Mouse (Mus musculus) G1E (cell line): Measurements from ENCODE around the gene Clba1. TPM values are rescaled to one million over a fixed set of nuclear protein-coding genes. Genes with fewer than 3 reads are reported as not detected.

Experiments used
- ATAC-seq: 2 replicates; pipeline ENCODE4 v1.8.0; 2016; ENCODE audit warnings: mild to moderate bottlenecking; ENCODE audit not compliant: insufficient number of reproducible peaks, poor library complexity, low FRiP score, severe bottlenecking; ENCODE audit errors: extremely low read depth
- DNase-seq: peaks from one replicate; pipeline ENCODE4 v3.0.0; 2012; ENCODE audit warnings: low spot score
- H3K27me3 ChIP-seq: 2 replicates; pipeline ENCODE4 v1.6.1; 2012; ENCODE audit warnings: mild to moderate bottlenecking, low read length, inconsistent platforms; ENCODE audit not compliant: insufficient read depth
- H3K36me3 ChIP-seq: replicated peaks from 2 replicates; pipeline ENCODE3; 2012; ENCODE audit warnings: mild to moderate bottlenecking, inconsistent platforms
- H3K4me1 ChIP-seq: 2 replicates; pipeline ENCODE4 v1.6.1; 2012; ENCODE audit warnings: low read depth, low read length, inconsistent platforms, mixed read lengths; ENCODE audit not compliant: insufficient read depth
- H3K4me3 ChIP-seq: 2 replicates; pipeline ENCODE4 v1.5.1; 2012; ENCODE audit warnings: low read depth, mild to moderate bottlenecking, inconsistent platforms, low read length, moderate library complexity, mixed read lengths
- H3K9me3 ChIP-seq: replicated peaks from 2 replicates; pipeline ENCODE4 v1.6.1; 2012; ENCODE audit warnings: inconsistent platforms
- CTCF ChIP-seq: IDR thresholded peaks from 2 replicates; pipeline ENCODE4 v1.5.1; 2012; ENCODE audit warnings: low read depth, low read length, inconsistent platforms, mixed read lengths
- GATA1 ChIP-seq: IDR thresholded peaks from 2 replicates; pipeline ENCODE4 v1.6.1; 2012; ENCODE audit warnings: borderline replicate concordance, low read length, inconsistent platforms, mixed read lengths
- GATA2 ChIP-seq: IDR thresholded peaks from 2 replicates; pipeline ENCODE4 v1.6.1; 2012; ENCODE audit warnings: low read depth, low read length, inconsistent platforms, borderline replicate concordance
- POLR2AphosphoS5 ChIP-seq: IDR thresholded peaks from 2 replicates; pipeline ENCODE4 v1.6.1; 2012; ENCODE audit warnings: low read depth, low read length, inconsistent platforms; ENCODE audit not compliant: insufficient replicate concordance
- TAL1 ChIP-seq: conservative IDR thresholded peaks from 2 replicates; pipeline ENCODE4 v1.6.1; 2012; ENCODE audit warnings: low read depth, low read length, inconsistent platforms, mixed read lengths
- polyA plus RNA-seq: library from polyadenylated mRNA; stranded (reverse); fragments of >175 nt; gene quantifications from 2 replicates; pipeline ENCODE4 v1.2.3, GENCODE M21; 2012
- total RNA-seq, 2 experiments: library from RNA; stranded (forward) in 1 of 2; stranded (reverse) in 1 of 2; fragments of 200-1000 nt in 1 of 2; fragments of >200 nt in 1 of 2; fragmentation: Nextera tagmentation in 1 of 2; gene quantifications; 2 replicates each; pipeline ENCODE4 v1.2.3; 2014 to 2017

Gene Clba1
- total and polyA plus RNA-seq, 3 experiments: 0.83 to 5.3 (median 1.5) TPM

GRCm38 (mm10) chr12:112802917-112803316 is 5.8 kb upstream of the Clba1 start:
- ATAC-seq (no peak), DNase-seq (no peak)
- no peak for TF ChIP-seq GATA2
- TF ChIP-seq POLR2AphosphoS5: no peak
- no peak for TF ChIP-seq GATA1
- TF ChIP-seq CTCF: no peak
- no peak for TF ChIP-seq TAL1
- Histone ChIP-seq H3K27me3 (peaks cover 83% of the 10 kb centered on the region), H3K9me3 (no peaks in the 10 kb centered on the region), H3K4me3 (no peak overlapping the region), H3K4me1 (peaks cover 26% of the 10 kb centered on the region), H3K36me3 (no peaks in the 10 kb centered on the region)

- Histone ChIP-seq H3K9me3 (no peaks in the 10 kb centered on the region), H3K4me3 (no peak overlapping the region), H3K4me1 (peaks cover 30% of the 10 kb centered on the region), H3K27me3 (peaks cover 82% of the 10 kb centered on the region), H3K36me3 (no peaks in the 10 kb centered on the region)
- TF ChIP-seq POLR2AphosphoS5 (no peak), CTCF (no peak), TAL1 (no peak)
- ATAC-seq (no peak), DNase-seq (no peak)
These were observed 4.7 kb upstream of the Clba1 start for GRCm38 (mm10) chr12:112804046-112804445.

- Histone ChIP-seq H3K9me3 (no peaks in the 10 kb centered on the region), H3K4me1 (peaks cover 46% of the 10 kb centered on the region), H3K4me3 (no peak overlapping the region), H3K36me3 (peaks cover 4% of the 10 kb centered on the region), H3K27me3 (peaks cover 79% of the 10 kb centered on the region)
- TF ChIP-seq CTCF: no peak
- TF ChIP-seq GATA1: no peak
- no peak for TF ChIP-seq GATA2
- no peak for TF ChIP-seq TAL1
- TF ChIP-seq POLR2AphosphoS5: no peak
- DNase-seq: no peak
- ATAC-seq: no peak
These were observed 2.7 kb upstream of the Clba1 start for GRCm38 (mm10) chr12:112806044-112806443.

GRCm38 (mm10) chr12:112807796-112808195 is 941 bp upstream of the Clba1 start:
- H3K36me3 ChIP-seq: peaks cover 22% of the 10 kb centered on the region
- H3K4me1 ChIP-seq: peaks cover 36% of the 10 kb centered on the region
- TF ChIP-seq CTCF (no peak), GATA1 (no peak), GATA2 (no peak)
- H3K27me3 ChIP-seq: peaks cover 65% of the 10 kb centered on the region
- no peaks in the 10 kb centered on the region for H3K9me3 ChIP-seq
- no peak for ATAC-seq
- no peak overlapping the region for H3K4me3 ChIP-seq
- DNase-seq: no peak

- H3K27me3 ChIP-seq: peaks cover 61% of the 10 kb centered on the region
- no peak for TF ChIP-seq TAL1
- no peak for TF ChIP-seq GATA1
- TF ChIP-seq POLR2AphosphoS5: no peak
- TF ChIP-seq GATA2: no peak
- TF ChIP-seq CTCF: no peak
These were observed 538 bp upstream of the Clba1 start for GRCm38 (mm10) chr12:112808212-112808586.

GRCm38 (mm10) chr12:112809641-112810040 is 904 bp downstream of the Clba1 start:
- H3K27me3 ChIP-seq: peaks cover 47% of the 10 kb centered on the region
- ATAC-seq (no peak), DNase-seq (no peak)
- peak overlapping the region; percentile 73 for H3K4me3 ChIP-seq
- H3K36me3 ChIP-seq: peaks cover 40% of the 10 kb centered on the region
- H3K9me3 ChIP-seq: no peaks in the 10 kb centered on the region
- TF ChIP-seq POLR2AphosphoS5: no peak
- H3K4me1 ChIP-seq: peaks cover 34% of the 10 kb centered on the region

More at GRCm38 (mm10) chr12:112808212-112808586, 538 bp upstream of the Clba1 start:
- peaks cover 36% of the 10 kb centered on the region for H3K4me1 ChIP-seq
- peaks cover 26% of the 10 kb centered on the region for H3K36me3 ChIP-seq
- H3K9me3 ChIP-seq: no peaks in the 10 kb centered on the region
- ATAC-seq (no peak), DNase-seq (no peak)
- H3K4me3 ChIP-seq: peak overlapping the region; percentile 73

GRCm38 (mm10) chr12:112810092-112810885 is 1.6 kb downstream of the Clba1 start:
- Histone ChIP-seq H3K36me3 (peaks cover 47% of the 10 kb centered on the region), H3K4me3 (no peak overlapping the region; the same call in 1 of the 2 replicates), H3K4me1 (peaks cover 34% of the 10 kb centered on the region), H3K27me3 (peaks cover 40% of the 10 kb centered on the region), H3K9me3 (no peaks in the 10 kb centered on the region)
- DNase-seq (no peak), ATAC-seq (no peak)
- TF ChIP-seq GATA2 (no peak), POLR2AphosphoS5 (no peak), CTCF (no peak), GATA1 (no peak), TAL1 (no peak)
